Mouse (Mus musculus): Measurements from ENCODE around the gene Ccl22. TPM values are rescaled to one million over a fixed set of nuclear protein-coding genes. Genes with fewer than 3 reads are reported as not detected.

Ccl22 gene
- polyA plus RNA-seq, 1 experiment = not detected

DNA sequence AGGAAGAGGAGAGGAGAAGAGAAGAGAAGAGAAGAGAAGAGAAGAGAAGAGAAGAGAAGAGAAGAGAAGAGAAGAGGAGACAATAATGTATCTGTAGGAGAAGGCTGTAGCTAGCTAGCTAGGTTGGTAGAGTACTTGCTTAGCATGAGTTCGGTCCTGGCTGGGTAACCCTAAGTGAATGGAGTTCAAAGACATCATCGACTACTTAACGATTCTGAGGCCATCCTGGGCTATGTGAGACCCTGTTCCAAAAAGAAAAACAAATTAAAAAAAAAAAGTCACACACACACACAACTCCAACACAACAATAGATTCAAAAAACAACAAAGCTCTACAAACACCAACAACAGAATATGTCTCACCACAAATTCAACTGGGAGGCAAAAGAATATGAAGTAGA, 43.2 kb upstream of the Ccl22 start:
- Histone ChIP-seq H3ac (ENCODE audit: control insufficient read depth, insufficient read length, low read depth) (no peak overlapping the region), H3K79me2 (ENCODE audit: control insufficient read depth, insufficient read depth) (no peaks in the 10 kb centered on the region), H3K27me3 (ENCODE audit: control insufficient read depth, insufficient read depth, insufficient read length) (peaks cover 4% of the 10 kb centered on the region), H3K79me3 (ENCODE audit: low read depth) (no peaks in the 10 kb centered on the region), H3K36me3 (ENCODE audit: control insufficient read depth, insufficient read depth) (no peaks in the 10 kb centered on the region), H3K4me3 (ENCODE audit: insufficient read depth, poor library complexity, severe bottlenecking) (peak overlapping the region; percentile 43)
- no peak for TF ChIP-seq MYOG (IDR thresholded peaks at IDR 0.05; ENCODE audit: control insufficient read depth, extremely low read depth, insufficient read length)
- TF ChIP-seq USF1 (IDR thresholded peaks at IDR 0.05; ENCODE audit: low read depth) = no peak
- no peak for TF ChIP-seq FOSL1 (IDR thresholded peaks at IDR 0.05; ENCODE audit: insufficient read depth, low read length, poor library complexity, severe bottlenecking)
- TF ChIP-seq MAX (IDR thresholded peaks at IDR 0.05) = no peak
- TF ChIP-seq MYOD1 (IDR thresholded peaks at IDR 0.05; ENCODE audit: control insufficient read depth, insufficient read length, low read depth) = no peak
- no peak for TF ChIP-seq CTCF (IDR thresholded peaks at IDR 0.05; ENCODE audit: control insufficient read depth, insufficient read depth, insufficient read length)
- TF ChIP-seq CEBPB (IDR thresholded peaks at IDR 0.05; ENCODE audit: low read depth) = no peak

DNA sequence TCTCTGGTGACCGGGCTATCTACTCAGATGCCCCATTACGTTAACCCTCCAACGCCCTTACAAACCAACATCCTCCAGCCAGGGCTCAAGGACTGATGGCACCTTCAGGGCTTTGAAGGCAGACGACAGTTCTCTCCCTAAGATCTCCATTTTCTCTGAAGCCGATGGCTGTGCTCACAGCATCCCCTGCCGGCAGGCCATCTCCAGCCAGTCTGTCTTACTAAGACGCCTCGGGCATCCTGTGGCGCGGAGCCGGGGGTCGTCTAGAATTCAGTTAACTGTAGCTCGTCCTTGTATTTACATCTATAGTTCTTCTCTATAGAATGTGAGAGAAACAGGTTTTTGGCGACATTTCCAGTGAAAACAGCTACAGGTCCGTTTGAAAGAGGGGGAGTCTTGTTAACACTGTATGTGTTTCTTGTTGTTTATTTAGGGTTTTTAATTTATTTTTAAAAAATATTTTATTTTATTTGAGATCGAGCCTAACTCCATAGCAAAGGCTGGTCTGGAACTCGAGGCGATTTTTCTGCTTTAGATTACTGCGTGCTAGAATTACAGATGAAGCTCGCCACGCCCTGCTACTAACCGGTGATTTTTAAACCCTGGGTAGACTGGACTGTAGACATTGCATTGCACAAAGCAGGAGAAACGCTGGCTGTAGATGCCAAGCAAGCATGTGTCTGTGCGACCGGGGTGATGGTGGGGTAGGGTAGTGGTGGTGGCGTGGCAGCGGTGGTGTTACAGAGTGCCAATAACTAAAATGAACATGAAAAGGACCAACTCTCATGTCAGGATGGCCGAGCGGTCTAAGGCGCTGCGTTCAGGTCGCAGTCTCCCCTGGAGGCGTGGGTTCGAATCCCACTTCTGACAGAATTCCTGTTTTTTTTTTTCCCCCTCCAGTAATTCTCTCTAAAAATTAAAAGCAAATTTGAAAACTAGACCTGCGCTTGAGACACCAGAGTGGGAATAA, 42.3 kb upstream of the Ccl22 start:
- H3K79me3 ChIP-seq (ENCODE audit: low read depth) = no peaks in the 10 kb centered on the region
- H3K4me3 ChIP-seq (ENCODE audit: insufficient read depth, poor library complexity, severe bottlenecking) = peak overlapping the region; percentile 43
- no peaks in the 10 kb centered on the region for H3K36me3 ChIP-seq (ENCODE audit: control insufficient read depth, insufficient read depth)
- H3K79me2 ChIP-seq (ENCODE audit: control insufficient read depth, insufficient read depth) = no peaks in the 10 kb centered on the region
- no peaks in the 10 kb centered on the region for H3K27me3 ChIP-seq (ENCODE audit: control insufficient read depth, insufficient read depth, insufficient read length)
- peak; percentile 58 for TF ChIP-seq MAX (IDR thresholded peaks at IDR 0.05)
- TF ChIP-seq CTCF (IDR thresholded peaks at IDR 0.05; ENCODE audit: control insufficient read depth, insufficient read depth, insufficient read length) = peak; percentile 82
- TF ChIP-seq MYOD1 (IDR thresholded peaks at IDR 0.05; ENCODE audit: control insufficient read depth, insufficient read length, low read depth) = no peak
- peak overlapping the region; percentile 52 for H3ac ChIP-seq (ENCODE audit: control insufficient read depth, insufficient read length, low read depth)

GRCm38 (mm10) chr8:94703972-94704668, 41.3 kb upstream of the Ccl22 start:
- Histone ChIP-seq H3K36me3 (ENCODE audit: control insufficient read depth, insufficient read depth) (no peaks in the 10 kb centered on the region), H3K27me3 (ENCODE audit: control insufficient read depth, insufficient read depth, insufficient read length) (no peaks in the 10 kb centered on the region), H3K79me3 (ENCODE audit: low read depth) (no peaks in the 10 kb centered on the region), H3ac (ENCODE audit: control insufficient read depth, insufficient read length, low read depth) (peak overlapping the region; percentile 64), H3K79me2 (ENCODE audit: control insufficient read depth, insufficient read depth) (no peaks in the 10 kb centered on the region), H3K4me3 (ENCODE audit: insufficient read depth, poor library complexity, severe bottlenecking) (peak overlapping the region; percentile 25)
- TF ChIP-seq FOSL1 (IDR thresholded peaks at IDR 0.05; ENCODE audit: insufficient read depth, low read length, poor library complexity, severe bottlenecking) (no peak), CTCF (IDR thresholded peaks at IDR 0.05; ENCODE audit: control insufficient read depth, insufficient read depth, insufficient read length) (peak; percentile 36)

GRCm38 (mm10) chr8:94704669-94704984, 40.8 kb upstream of the Ccl22 start:
- TF ChIP-seq MYOD1 (IDR thresholded peaks at IDR 0.05; ENCODE audit: control insufficient read depth, insufficient read length, low read depth) (no peak), USF1 (IDR thresholded peaks at IDR 0.05; ENCODE audit: low read depth) (no peak), CEBPB (IDR thresholded peaks at IDR 0.05; ENCODE audit: low read depth) (no peak)

DNA sequence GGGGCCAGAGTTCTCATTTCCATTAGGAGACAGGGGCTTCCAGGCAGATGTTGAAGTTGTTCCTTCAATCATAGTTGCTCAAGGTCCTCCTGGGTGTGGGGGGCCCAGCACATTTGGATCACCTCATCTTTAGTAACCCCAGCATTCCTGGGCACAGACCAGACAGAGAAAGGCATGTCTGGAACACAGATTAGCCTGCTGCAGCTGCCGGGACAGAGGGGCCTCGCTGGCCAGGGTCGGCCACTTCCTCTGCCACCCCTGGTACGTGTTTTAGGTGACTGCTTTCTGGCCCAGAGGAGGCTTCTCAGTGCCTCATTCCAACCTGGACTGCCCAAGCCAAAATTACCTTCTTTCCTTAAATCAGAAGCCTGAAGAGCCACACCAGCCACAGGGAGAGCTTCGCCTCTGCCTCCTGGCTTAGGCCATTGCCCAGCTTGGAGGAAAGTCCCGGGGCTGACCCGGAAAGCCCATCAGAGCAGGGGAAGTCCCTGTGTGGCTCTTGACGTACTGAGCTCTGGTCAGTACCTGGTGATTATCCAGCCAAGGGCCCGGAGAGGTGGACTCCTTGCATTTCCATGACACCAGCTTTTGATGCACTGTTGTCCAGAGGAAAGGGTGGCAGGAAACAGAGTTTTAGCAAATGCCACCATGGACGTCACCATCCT, 39.7 kb upstream of the Ccl22 start:
- no peak for TF ChIP-seq FOSL1 (IDR thresholded peaks at IDR 0.05; ENCODE audit: insufficient read depth, low read length, poor library complexity, severe bottlenecking)
- no peak for TF ChIP-seq CEBPB (IDR thresholded peaks at IDR 0.05; ENCODE audit: low read depth)
- no peak for TF ChIP-seq CTCF (IDR thresholded peaks at IDR 0.05; ENCODE audit: control insufficient read depth, insufficient read depth, insufficient read length)
- TF ChIP-seq MAX (IDR thresholded peaks at IDR 0.05) = no peak
- TF ChIP-seq USF1 (IDR thresholded peaks at IDR 0.05; ENCODE audit: low read depth) = no peak
- no peak for TF ChIP-seq MYOD1 (IDR thresholded peaks at IDR 0.05; ENCODE audit: control insufficient read depth, insufficient read length, low read depth)
- no peak for TF ChIP-seq MYOG (IDR thresholded peaks at IDR 0.05; ENCODE audit: control insufficient read depth, extremely low read depth, insufficient read length)
- Histone ChIP-seq H3K79me2 (ENCODE audit: control insufficient read depth, insufficient read depth) (no peaks in the 10 kb centered on the region), H3ac (ENCODE audit: control insufficient read depth, insufficient read length, low read depth) (no peak overlapping the region), H3K27me3 (ENCODE audit: control insufficient read depth, insufficient read depth, insufficient read length) (no peaks in the 10 kb centered on the region), H3K4me3 (ENCODE audit: insufficient read depth, poor library complexity, severe bottlenecking) (no peak overlapping the region), H3K36me3 (ENCODE audit: control insufficient read depth, insufficient read depth) (no peaks in the 10 kb centered on the region), H3K79me3 (ENCODE audit: low read depth) (no peaks in the 10 kb centered on the region)

More at GRCm38 (mm10) chr8:94704669-94704984, 40.8 kb upstream of the Ccl22 start:
- Histone ChIP-seq H3K79me2 (ENCODE audit: control insufficient read depth, insufficient read depth) (no peaks in the 10 kb centered on the region), H3K4me3 (ENCODE audit: insufficient read depth, poor library complexity, severe bottlenecking) (peak overlapping the region; percentile 25), H3K36me3 (ENCODE audit: control insufficient read depth, insufficient read depth) (no peaks in the 10 kb centered on the region), H3ac (ENCODE audit: control insufficient read depth, insufficient read length, low read depth) (peak overlapping the region; percentile 64), H3K27me3 (ENCODE audit: control insufficient read depth, insufficient read depth, insufficient read length) (no peaks in the 10 kb centered on the region), H3K79me3 (ENCODE audit: low read depth) (no peaks in the 10 kb centered on the region)
